Comparison of ENCODE assay signal across 26 mouse cellular contexts in the genomic region with DNA sequence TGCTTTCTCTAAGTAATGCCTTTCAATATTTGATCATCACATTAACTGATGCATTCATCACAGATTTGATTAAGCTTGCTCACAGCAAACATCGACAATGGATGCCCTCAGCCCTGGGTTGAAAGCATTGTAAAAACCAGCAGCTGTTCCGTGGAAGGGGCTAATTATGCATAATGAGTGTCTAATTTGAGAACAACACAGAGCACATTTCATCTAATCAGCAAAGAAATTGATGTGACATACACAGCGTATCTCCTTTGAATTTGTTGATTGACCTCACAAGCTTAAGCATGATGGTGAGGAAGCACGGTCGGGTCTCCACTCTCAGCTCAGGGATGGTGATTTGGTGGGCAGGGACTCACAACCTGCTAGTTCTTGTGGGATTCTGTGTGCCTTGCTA.
DNase-seq lines count a peak whose midpoint lies in the region; ATAC-seq and TF ChIP-seq lines count a peak whose summit lies in the region.
"Had no signal": no experiment of that assay in that cellular context is flagged by ENCODE, and none has a peak within 500 bp of the region (broad histone marks: within the 10 kb centered on the region; RNA-seq: fewer than 3 reads in every experiment).

No protein-coding gene starts in this region.

- no peak overlapping the region for H3K4me3 ChIP-seq in forebrain, embryonic 11.5 days (ENCODE audit: low read depth, low read length)
- H3K4me3 ChIP-seq in forebrain, embryonic 10.5 days, result no peak overlapping the region
- no peak overlapping the region for H3K4me3 ChIP-seq in neural tube, embryonic 11.5 days (ENCODE audit: low read depth, low read length)
- H3K4me3 ChIP-seq in hindbrain, embryonic 14.5 days (replicated peaks; ENCODE audit: low read length), result no peak overlapping the region
- H3K4me3 ChIP-seq in lung, postnatal 0 days (ENCODE audit: low read depth, low read length), result no peak overlapping the region
- H3K4me3 ChIP-seq: gastrocnemius, adult 2 months; left cerebral cortex, adult 2 months; megakaryocyte, embryonic 14.5 days; myocyte had no signal

- no peak overlapping the region for H3K9ac ChIP-seq in forebrain, embryonic 11.5 days (ENCODE audit: low read length)
- H3K9ac ChIP-seq in neural tube, embryonic 11.5 days (ENCODE audit: low read length), result no peak overlapping the region
- no peak overlapping the region for H3K9ac ChIP-seq in hindbrain, embryonic 14.5 days
- H3K9ac ChIP-seq in lung, postnatal 0 days (replicated peaks; ENCODE audit: low read depth), result no peak overlapping the region

- H3K4me2 ChIP-seq in forebrain, embryonic 11.5 days (ENCODE audit: low read depth, low read length, severe bottlenecking), result no peak overlapping the region
- no peak overlapping the region for H3K4me2 ChIP-seq in neural tube, embryonic 11.5 days (ENCODE audit: low read depth)
- H3K4me2 ChIP-seq in hindbrain, embryonic 14.5 days (replicated peaks), result no peak overlapping the region
- no peak overlapping the region for H3K4me2 ChIP-seq in lung, postnatal 0 days (replicated peaks; ENCODE audit: low read depth, low read length)

- 38% methylated on average over 5 of the region's 5 CpGs for WGBS in forebrain, embryonic 11.5 days
- 66% methylated on average over 5 of the region's 5 CpGs for WGBS in forebrain, embryonic 10.5 days
- WGBS in neural tube, embryonic 11.5 days, result 59% methylated on average over 5 of the region's 5 CpGs
- WGBS in hindbrain, embryonic 14.5 days, result 16% methylated on average over 5 of the region's 5 CpGs
- 74% methylated on average over 5 of the region's 5 CpGs for WGBS in lung, postnatal 0 days

- no peak for TF ChIP-seq EP300 in lung, postnatal 0 days (IDR thresholded peaks at IDR 0.05)

- TF ChIP-seq CTCF in lung, postnatal 0 days (IDR thresholded peaks at IDR 0.05), result no peak

- H3K4me1 ChIP-seq in forebrain, embryonic 11.5 days (replicated peaks; ENCODE audit: control insufficient read depth, insufficient read depth, low read length), result 0 out of 2 replicates have a peak, but pooled peaks cover 2% of the 10 kb centered on the region
- H3K4me1 ChIP-seq in forebrain, embryonic 10.5 days, result peaks cover 5% of the 10 kb centered on the region; the same call in 1 of the 2 replicates
- H3K4me1 ChIP-seq in neural tube, embryonic 11.5 days (ENCODE audit: control insufficient read depth, insufficient read depth, low read length), result no peaks in the 10 kb centered on the region
- no peaks in the 10 kb centered on the region for H3K4me1 ChIP-seq in hindbrain, embryonic 14.5 days (replicated peaks; ENCODE audit: control insufficient read depth, insufficient read depth, low read length)
- H3K4me1 ChIP-seq in lung, postnatal 0 days (ENCODE audit: insufficient read depth, low read depth, low read length), result no peaks in the 10 kb centered on the region
- H3K4me1 ChIP-seq: megakaryocyte, embryonic 14.5 days had no signal

- H3K27me3 ChIP-seq in forebrain, embryonic 11.5 days (ENCODE audit: control insufficient read depth, insufficient read depth, low read length), result no peaks in the 10 kb centered on the region
- no peaks in the 10 kb centered on the region for H3K27me3 ChIP-seq in forebrain, embryonic 10.5 days (ENCODE audit: poor library complexity, severe bottlenecking)
- H3K27me3 ChIP-seq in neural tube, embryonic 11.5 days (ENCODE audit: control insufficient read depth, insufficient read depth, low read length), result no peaks in the 10 kb centered on the region
- no peaks in the 10 kb centered on the region for H3K27me3 ChIP-seq in hindbrain, embryonic 14.5 days (ENCODE audit: control insufficient read depth, insufficient read depth, low read length)
- no peaks in the 10 kb centered on the region for H3K27me3 ChIP-seq in lung, postnatal 0 days (replicated peaks; ENCODE audit: insufficient read depth, low read length)
- H3K27me3 ChIP-seq: megakaryocyte, embryonic 14.5 days had no signal

- no peaks in the 10 kb centered on the region for H3K36me3 ChIP-seq in forebrain, embryonic 11.5 days (ENCODE audit: control insufficient read depth, insufficient read depth, low read length)
- H3K36me3 ChIP-seq in forebrain, embryonic 10.5 days (replicated peaks), result no peaks in the 10 kb centered on the region
- H3K36me3 ChIP-seq in neural tube, embryonic 11.5 days (ENCODE audit: control insufficient read depth, insufficient read depth, low read length), result no peaks in the 10 kb centered on the region
- H3K36me3 ChIP-seq in hindbrain, embryonic 14.5 days (replicated peaks; ENCODE audit: control insufficient read depth, insufficient read depth), result no peaks in the 10 kb centered on the region
- no peaks in the 10 kb centered on the region for H3K36me3 ChIP-seq in lung, postnatal 0 days (ENCODE audit: insufficient read depth, low read length)

- H3K27ac ChIP-seq in forebrain, embryonic 11.5 days (ENCODE audit: low read depth, low read length), result no peak overlapping the region
- no peak overlapping the region for H3K27ac ChIP-seq in forebrain, embryonic 10.5 days
- H3K27ac ChIP-seq in neural tube, embryonic 11.5 days (ENCODE audit: low read depth, low read length), result no peak overlapping the region
- no peak overlapping the region for H3K27ac ChIP-seq in hindbrain, embryonic 14.5 days
- H3K27ac ChIP-seq in lung, postnatal 0 days (ENCODE audit: low read length), result no peak overlapping the region
- H3K27ac ChIP-seq: gastrocnemius, adult 2 months; left cerebral cortex, adult 2 months; stomach, postnatal 0 days had no signal

- DNase-seq in forebrain, embryonic 11.5 days (ENCODE audit: low spot score), result no peak
- no peak for DNase-seq in forebrain, embryonic 10.5 days (ENCODE audit: extremely low spot score, low spot score)
- DNase-seq in neural tube, embryonic 11.5 days (ENCODE audit: low spot score), result no peak
- DNase-seq in neural tube, embryonic 10.5 days (ENCODE audit: extremely low spot score, low spot score), result no peak
- DNase-seq in hindbrain, embryonic 14.5 days (ENCODE audit: low spot score), result no peak
- DNase-seq in retina, postnatal 1 day, result peak; percentile 98
- DNase-seq in right cerebral cortex, adult 18-20 months, result no peak
- DNase-seq in lung, postnatal 0 days (ENCODE audit: low spot score), result no peak
- DNase-seq: adrenal gland, postnatal 14 days; cerebellum, adult 11-12 months; cerebellum, postnatal 25 days; embryo, embryonic 11 days; gastrocnemius, adult 2 months; heart, postnatal 4 days; kidney, postnatal 4 days; layer of hippocampus, adult 9-11 months; left cerebral cortex, postnatal 4 days; lung, adult 18-20 months; right cerebral cortex, postnatal 4 days had no signal

- no peaks in the 10 kb centered on the region for H3K9me3 ChIP-seq in forebrain, embryonic 11.5 days (ENCODE audit: control insufficient read depth, low read length)
- H3K9me3 ChIP-seq in forebrain, embryonic 10.5 days, result no peaks in the 10 kb centered on the region
- no peaks in the 10 kb centered on the region for H3K9me3 ChIP-seq in neural tube, embryonic 11.5 days (ENCODE audit: control insufficient read depth, low read length)
- no peaks in the 10 kb centered on the region for H3K9me3 ChIP-seq in hindbrain, embryonic 14.5 days (ENCODE audit: control insufficient read depth, low read length)
- H3K9me3 ChIP-seq in lung, postnatal 0 days (ENCODE audit: low read length), result no peaks in the 10 kb centered on the region
- H3K9me3 ChIP-seq: megakaryocyte, embryonic 14.5 days had no signal

- ATAC-seq in forebrain, embryonic 11.5 days (replicated peaks; ENCODE audit: low FRiP score), result peak; percentile 58; the same call in 1 of the 2 replicates
- 0 out of 2 replicates have a peak, but pooled peaks have one; percentile 38 for ATAC-seq in neural tube, embryonic 11.5 days (ENCODE audit: insufficient read depth, low FRiP score, low TSS enrichment)
- ATAC-seq in hindbrain, embryonic 14.5 days (ENCODE audit: low FRiP score), result peak; percentile 48; the same call in 1 of the 2 replicates
- ATAC-seq in lung, postnatal 0 days, result no peak
- ATAC-seq: activated CD4-positive, CD25-positive, alpha-beta regulatory T cell, adult 4 months; CD4-positive, CD25-positive, alpha-beta regulatory T cell, adult 4 months; intestine, embryonic 16.5 days had no signal
